Mouse (Mus musculus) thymus, postnatal 14 days (tissue): ENCODE measurements around the gene Ccpg1.

Experiments
- DNase-seq: peaks from one replicate; pipeline ENCODE4 v3.0.0; 2021

Ccpg1 gene

DNA sequence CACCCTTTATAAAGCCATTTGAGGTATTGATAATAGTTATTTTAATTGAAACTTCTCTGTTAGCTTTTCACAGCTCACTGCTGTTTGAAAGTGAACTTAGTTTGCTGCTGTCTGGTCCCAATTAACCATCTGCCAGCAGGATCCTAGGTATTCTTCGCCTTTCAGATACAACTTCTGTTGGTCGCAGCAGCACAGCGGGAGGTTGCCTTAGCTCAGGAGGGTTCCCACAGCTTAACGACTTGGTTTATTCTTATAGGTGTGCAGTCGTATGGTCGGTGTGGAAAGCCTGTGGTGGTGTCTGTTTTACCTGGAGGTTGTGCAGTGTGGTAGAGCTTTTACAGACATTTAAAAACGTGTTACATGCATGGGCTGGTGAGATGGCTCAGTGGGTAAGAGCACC lies 11.6 kb downstream of the Ccpg1 start:
- no peak for DNase-seq

DNA sequence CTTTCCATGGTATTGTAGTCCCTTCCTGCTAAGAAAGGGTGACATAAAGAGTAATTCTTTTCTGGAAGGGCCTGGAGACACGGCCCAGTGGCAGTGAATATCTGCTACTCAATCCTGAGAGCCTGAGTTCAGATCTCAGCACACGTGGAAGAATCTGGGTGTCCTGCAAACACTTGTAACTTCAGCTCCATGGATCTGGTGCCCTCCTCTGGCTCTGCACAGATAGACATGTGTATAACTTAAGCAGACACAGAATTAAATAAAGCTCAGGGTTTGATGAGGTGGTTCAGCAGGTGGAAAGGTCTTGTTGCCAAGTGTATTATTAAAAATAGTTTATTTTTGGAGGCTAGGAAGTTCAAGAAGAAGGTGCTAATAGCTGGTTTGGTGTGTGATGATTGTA lies 15.3 kb downstream of the Ccpg1 start:
- no peak for DNase-seq

DNA sequence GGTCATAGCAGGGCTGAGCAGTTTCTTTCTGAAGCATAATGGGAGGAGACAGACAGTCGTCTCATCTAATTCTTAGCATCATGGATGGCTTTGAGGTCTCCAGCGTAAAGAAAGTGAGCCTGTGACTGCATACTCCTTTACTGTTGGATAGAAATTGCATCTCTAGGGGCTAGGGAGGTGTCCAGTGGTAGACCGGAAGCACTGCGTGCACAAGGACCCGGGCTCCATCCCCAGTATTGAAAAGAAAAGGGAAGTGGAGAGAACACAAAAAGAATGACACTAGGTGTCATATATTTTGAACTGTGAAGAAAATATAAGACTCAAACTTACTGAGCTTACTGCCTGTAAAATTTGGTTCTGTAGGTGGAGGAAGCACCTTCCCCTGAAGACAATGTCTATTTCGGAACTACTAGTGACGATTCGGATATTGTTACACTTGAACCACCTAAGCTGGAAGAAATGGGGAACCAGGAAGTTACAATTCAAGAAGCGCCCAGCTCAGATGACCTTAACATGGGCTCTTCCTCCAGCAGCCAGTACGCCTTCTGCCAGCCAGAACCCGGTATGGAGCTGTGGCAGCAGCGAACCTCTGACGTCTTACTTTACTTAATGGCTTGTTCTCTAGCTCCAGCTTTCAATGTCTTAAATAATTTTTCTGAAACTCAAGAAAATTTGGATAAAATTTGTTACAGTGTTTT lies 16.2 kb downstream of the Ccpg1 start:
- DNase-seq: no peak

DNA sequence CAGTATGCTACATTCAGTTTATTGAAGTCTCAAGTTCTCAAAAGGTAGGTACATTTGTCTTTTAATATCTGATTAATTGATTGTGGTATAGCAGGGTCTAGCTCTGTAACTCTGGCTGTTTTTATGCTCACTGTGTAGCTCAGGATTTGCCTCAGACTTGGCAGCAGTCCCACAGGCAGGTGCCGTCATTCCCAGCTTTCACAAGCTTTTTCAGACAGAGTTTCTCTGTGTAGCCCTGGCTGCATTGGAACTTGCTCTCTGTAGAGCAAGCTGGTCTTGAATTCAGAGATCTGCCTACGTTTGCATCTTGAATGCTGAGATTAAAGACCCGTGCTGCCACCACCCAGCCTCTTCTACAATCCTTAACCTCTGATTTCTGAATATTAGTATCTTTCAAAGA lies 16.9 kb downstream of the Ccpg1 start:
- no peak for DNase-seq

DNA sequence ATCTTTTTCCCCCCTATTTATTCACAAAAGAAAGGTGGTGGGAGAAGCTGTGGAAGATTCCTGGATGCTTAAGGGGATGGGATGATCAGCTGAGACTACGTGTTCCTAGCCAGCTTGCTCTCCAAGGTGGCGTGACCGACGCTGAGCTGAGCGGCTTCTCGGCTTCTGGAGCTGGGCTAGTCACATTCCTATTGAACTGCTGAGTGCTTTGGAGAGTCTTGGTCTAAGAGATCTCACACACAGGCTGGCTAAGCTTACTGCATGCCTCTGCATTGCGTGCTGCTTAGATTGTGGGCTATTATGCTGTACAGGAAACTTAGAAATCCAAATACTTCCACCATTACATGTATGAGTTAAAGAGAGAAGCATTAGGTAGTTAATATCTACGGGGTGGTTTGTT lies 18.8 kb downstream of the Ccpg1 start:
- DNase-seq: no peak

DNA sequence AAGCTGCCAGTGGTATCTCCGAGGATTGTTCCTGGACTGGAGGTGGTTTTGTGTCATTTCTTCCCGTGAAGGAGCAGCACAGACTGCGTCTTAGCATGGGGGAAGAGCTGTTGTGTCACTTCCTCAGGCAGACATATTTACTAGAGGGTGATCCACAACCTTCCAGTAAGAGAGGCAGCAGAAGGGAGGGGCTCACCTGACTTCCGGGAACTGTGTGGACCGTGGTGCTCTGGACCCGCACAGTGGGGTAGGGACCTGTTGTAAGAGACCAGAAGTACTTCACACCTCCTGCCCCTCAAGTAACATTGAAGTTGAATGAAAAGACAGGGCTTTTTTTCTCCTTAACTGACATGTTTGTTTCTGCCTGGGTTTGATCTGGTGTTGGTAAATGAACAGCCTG lies 19.9 kb downstream of the Ccpg1 start:
- no peak for DNase-seq

DNA sequence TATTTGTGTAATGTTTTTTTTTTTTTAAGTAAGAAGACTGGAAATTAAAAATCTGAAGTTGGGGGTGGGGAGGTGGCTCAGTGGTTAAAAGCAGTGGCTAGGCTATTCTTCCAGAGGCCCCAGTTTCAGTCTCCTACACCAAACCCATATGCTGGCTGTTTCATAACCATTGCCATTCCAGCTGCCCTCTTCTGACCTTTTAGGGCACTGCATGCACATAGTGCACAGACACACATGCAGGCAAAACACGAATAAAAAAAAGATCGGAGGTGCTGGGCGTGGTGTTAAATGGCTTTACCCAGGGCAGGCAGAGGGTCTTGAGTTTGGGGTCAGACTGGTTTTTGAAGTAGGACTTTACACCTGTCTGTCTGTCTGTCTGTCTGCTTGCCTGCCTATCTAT lies 20.9 kb downstream of the Ccpg1 start:
- DNase-seq: peak; percentile 25

DNA sequence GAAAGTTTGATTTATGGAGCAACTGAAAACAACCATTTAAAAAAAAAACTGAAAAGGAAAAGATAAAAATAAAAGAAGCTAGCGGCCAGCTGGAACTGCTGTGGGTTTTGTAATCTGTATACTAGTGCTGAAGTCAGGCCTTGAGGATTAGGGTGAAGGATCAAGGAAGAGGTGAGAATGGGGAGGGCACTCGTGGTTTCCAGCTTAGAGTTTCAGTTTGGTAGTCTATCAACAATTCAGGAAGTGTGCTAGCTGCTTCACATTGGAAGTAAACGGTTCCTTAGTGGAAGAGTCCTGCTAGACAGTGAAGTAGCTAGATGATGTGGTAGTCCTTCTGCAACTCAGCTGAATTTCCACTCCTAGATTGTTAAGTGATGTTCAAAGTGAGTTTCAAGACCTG lies 23.2 kb downstream of the Ccpg1 start:
- no peak for DNase-seq

DNA sequence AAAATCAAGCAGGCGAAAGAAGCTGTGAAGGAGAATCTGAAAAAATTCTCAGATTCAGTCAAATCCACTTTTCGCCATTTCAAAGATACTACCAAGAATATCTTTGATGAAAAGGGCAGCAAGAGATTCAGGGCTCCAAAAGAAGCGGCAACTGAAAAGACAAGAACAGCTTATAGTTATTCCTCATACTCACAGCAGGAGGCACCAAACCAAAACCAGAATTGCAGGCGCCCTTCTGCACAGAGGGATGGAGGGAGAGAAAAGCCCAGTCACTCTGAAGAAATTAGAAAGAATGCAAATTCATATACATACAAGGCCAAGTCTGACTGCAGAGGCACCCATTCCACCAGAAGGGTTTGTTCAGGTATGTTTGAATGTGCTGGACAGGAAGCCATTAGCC lies 27.4 kb downstream of the Ccpg1 start:
- DNase-seq: no peak

DNA sequence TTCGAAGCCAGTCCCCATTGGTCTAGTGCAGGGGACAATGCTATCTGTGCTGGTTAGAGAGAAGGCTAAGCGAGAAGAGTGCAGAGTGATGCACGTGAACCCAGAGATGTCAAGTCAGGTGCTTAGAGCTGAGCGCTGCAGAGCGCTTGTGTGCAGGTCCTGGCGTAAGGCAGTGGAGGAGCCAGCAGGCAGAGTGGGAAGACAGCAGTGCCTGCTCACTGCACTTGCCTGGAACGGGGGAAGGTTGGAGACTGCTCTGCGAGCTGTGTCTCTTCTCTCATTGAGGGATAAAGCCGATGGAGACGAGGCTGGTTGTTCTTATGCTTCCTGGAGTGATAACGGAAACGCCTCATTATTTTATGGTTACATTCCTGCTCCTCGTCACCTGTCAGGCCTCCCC lies 29.5 kb downstream of the Ccpg1 start:
- no peak for DNase-seq

DNA sequence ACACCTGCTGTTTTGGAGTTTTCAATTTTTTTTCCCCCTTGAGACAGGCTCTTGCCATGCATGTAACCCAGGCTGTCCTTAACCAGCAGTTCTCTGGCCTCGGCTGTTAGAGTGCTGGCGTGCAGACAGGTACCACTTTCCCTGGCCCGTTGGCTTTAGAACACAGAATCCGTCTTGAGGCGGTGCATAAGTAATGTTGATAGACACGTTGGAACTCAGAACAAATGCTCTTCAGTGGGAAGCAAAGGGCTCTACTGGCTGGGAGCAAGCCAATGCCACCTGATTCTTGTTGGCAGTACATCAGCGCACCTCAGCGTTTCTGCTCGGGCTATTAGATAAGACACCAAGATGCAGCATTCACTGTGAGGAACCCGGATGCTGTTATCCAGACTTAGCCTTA lies 34.6 kb downstream of the Ccpg1 start:
- DNase-seq: no peak

DNA sequence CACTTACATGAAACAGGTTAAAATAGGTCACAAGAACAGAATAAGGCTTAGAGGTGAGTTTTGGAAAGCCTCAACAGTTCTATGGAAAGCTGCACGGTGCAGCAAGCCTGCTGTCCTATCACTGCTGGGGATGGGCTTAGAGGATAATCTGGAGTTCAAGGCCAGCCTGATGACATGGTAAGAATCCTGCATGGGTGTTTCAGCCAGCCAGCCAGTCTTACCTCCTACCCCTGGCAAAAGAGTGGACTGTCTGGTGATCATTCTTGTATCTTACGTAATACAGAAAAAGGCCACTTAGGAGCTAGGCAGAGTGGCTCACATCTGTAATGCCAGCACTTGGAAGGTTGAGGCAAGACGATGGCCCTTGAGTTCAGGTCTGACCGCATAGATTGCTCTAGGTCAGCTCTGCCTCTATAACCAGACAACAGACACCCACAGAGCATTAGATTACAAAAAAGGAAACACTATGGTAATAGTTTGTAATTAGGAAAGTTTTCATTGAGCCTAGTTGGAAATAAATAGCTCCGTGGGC lies 35.4 kb downstream of the Ccpg1 start:
- no peak for DNase-seq

DNA sequence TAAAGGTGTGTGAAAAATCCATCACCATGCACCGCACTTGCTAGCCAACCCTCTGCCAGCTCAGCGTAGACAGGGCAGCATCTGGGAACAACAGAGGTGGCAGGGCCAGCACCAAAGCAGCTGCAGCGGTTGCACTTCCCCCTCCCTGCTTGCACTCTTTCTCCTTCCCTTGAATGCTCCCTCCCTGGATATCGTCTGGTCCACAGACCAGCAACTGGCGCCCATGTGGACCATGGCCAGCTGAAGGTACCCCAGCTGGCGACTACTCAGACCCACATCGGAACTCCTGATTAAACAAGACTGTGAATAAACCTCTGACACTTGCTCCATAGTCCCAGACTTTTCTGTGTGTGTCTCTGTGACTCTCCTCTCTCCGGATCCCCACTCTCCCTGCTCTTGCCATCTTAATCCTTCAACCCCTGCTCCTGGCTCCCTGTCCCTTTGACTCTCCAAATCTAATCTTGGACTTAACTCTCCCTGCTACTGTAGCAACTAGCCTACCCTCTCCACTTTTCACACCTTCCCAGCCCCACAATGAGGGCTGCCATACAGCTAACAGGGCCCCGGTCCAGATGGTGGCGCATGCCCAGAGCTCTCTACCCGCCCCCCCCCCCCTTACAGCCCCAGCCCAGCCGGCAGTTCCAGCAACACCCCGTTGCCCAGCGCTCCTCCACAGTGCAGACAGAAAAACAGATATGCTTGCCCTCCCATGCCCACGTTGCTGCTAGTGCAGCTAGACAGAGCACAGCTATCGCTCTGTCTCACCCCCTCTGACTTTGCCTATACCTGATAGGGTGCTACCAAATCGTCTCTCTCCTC lies 40.8 kb downstream of the Ccpg1 start:
- no peak for DNase-seq

DNA sequence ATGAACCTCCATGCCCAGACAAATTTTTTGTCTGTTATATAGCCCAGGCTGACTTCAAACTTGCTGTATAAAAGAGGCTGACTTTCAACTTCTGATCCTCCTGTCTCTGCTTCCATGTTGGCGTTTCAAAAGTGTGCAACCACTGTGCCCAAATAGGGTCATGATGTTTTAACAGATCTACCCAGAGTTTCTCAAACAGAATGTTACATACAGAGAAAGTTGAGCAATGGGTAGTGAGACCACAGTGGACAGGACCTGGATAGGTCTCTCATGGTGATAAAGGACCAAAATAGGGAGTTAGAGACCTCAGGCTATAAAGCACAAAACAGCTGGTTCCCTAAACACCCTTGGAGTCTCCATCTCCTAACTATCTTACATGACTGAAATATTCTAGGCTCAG lies 45.2 kb downstream of the Ccpg1 start:
- DNase-seq: no peak

DNA sequence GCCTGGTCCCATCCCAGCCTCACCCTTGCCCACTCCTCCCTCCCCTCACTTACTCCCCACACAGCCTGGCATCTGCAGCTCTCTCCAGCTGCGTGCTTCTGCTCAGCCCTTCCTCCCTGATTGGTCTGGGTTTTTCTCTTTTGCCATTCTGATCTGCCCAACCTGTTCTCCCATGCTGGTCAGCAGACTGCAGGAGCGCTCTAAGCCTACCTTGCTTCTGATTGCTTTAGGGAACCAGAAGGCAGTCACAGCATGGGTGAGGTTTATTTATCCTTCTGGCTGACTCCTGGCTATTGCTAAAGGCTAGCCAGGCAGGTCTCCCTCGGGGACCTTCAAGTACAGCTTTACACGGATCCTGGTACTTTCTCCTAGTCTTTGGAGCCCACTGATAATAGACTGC lies 46.2 kb downstream of the Ccpg1 start:
- DNase-seq: no peak

DNA sequence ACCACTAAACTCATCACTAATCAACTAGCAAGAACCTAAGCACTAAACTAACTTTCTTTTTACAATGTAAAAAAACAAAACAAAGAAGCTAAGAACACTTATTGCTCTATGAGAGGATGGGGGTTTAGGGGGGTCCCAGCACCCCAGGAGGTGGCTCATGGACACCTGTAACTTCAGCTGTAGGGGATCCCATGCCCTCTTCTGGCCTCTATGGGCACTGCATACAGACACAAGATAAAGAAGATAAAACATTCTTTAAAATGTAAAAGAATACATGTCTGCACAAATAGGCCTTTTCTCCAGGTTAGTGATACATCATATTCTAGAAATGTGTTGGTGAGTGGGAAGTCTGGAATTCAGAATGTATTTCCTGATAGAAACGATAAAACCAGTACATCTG lies 48.2 kb downstream of the Ccpg1 start:
- DNase-seq: no peak

DNA sequence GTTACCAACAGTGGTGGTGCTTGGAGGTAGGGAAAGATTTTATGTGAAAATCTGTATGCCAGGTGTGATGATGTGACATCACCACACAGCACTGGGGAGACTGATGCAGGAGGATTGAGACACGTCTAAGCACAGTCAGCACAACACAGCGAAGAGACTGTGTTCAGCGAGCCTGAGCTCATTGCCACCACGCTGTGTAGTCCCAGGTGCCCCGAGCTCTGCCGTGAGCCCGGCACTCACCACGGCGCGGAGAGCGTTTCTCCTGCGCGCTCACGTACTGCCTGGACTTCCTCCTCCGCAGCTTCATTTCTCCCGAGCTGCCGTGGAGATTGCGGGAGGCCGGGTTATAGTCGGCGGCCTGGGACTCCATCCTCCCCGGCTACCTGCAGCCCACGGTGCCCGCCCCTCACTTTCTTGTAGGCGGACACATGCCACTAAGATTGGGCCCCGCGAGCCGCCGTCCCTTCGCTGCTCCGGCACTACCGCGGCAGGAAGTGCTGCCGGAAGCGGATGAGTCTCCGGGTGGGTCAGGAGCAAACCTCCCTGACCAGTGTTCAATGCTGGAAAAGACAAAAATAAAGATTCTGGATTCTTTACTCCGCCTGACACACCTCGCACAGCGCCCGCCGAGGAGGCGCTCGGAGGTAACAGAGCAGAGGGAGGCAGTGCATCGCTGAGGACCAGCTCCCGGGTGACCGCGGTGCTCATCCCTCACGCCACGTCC lies 54.2 kb downstream of the Ccpg1 start:
- peak; percentile 95 for DNase-seq

DNA sequence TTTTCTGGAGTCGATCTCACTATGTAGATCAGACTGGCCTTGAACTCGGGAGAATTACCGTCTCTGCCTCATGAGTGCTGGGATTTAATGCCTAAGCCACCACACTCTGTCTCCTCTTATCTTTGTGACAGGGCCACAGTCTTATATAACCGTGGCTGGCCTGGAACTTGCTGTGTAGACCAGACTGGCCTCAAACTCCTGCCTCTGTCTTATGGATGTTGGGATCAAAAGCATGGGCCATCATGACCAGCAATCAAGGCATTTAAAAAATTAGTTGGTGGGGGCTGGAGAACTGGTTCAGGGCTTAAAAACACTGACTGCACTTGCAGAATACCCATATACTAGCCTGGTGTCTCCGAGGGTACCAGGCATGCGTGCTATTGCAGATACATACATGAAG lies 54.9 kb downstream of the Ccpg1 start, which contains the start of gene Pigb:
Gene Pigb, minus strand, starts transcription at position 299 of the 400 bp plus-strand sequence.
- no peak for DNase-seq

DNA sequence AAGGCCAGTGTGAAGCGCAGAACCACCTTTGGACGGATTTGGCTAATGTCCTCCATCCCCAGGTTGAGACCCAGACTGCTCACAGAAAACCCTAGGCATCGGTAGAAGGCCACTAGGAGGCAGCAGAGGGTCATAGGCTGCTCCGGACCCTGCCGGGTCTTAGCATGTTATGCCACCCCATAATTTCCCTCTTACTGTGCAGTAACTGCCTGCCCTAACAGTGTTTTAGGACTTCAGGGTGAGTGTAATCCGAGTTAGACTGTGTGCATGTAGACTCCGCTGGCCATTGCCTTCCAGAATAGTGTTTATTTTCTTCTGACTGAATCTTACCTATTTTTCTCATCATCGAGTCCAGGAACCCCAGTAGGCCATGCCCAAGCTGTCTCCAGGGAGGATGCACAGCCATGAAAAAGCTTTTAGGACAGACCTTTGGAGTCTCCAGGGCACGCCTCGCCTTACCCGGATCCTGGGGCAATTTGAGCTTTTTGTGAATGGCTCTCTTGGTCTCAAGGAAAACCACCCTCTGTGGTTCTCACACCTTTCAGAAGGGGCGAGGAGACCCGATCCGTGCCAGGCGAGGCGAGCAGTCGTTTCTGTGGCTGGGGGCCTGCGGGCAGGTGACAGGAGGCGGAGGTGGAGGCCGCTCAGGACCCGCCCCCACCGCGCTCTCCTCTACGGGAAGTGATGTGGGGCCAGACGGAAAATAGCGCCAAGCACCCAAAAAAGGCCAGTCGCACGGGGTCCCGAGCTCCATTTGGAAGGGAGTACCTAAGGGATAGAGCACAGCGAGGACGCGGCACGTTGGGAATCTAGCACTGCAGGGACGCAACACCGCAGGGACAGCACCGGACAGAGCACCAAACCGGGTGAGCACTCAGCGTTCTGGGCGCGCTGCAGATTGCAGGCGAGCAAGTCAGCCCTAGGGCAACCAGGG lies 59.2 kb downstream of the Ccpg1 start, which contains the start of gene Rab27a:
Gene Rab27a, plus strand, starts transcription at position 709 of the 934 bp plus-strand sequence.
- peak; percentile 93 for DNase-seq

DNA sequence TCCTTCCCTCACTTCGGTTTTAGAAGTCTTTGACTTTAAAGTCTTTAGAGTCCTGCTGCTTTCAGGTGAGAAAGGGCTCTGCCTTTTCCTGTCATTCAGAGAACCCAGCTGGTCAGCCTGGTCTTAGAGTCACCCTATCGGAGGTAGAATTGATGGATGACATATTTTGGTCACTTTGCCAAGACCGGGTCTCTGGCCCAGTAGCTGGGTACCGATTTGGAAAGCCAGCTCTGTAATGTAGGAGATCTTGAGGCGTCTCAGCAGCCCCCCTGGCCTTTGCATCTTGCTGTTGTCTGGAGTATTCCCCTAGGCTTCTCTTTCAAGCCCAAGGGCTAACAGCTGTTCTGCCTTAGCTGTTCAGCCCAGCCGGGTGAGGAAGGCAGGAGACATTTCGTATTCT lies 60.0 kb downstream of the Ccpg1 start:
- DNase-seq: peak; percentile 31

DNA sequence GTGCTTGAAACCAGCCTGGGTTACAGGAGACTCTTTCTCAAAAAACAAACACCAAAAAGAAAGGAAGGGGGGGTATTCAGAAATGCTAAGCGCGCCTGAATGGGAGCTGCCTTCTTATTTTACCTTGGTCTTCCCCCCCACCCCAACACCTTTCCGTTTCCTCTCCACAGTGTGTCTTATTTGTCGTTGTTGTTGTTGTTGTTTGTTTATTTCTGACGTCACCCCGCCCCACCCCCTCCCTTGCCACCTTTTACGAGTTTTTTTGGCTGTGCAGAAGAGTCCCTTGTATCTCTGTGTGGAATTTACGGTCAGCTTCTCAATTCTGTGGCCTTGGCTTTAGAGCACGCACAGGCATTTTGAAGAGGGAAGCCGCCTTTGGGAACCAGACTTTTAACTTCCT lies 60.5 kb downstream of the Ccpg1 start:
- DNase-seq: no peak

DNA sequence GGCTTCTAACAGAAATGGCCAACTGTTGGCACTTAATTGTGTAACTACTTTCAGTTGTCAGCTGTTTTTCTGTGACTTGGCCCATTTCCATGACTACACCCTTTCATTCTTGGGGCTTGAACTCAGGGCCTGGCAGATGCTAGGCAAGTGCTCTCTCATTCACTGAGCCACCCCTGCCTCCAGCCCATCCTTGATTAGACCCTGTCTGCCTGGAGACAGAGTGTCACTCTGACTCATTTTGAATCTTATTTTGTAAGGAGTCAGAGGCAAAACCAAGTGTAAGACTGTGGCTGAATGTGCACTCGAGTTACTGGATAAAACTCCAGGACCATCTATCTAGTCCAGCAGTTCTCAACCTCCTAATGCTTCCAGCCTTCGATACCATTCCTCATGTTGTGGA lies 62.7 kb downstream of the Ccpg1 start:
- no peak for DNase-seq
